Mouse (Mus musculus) stomach, postnatal 0 days (tissue): ENCODE data around the gene Mrpl44.

Experiments used
- CTCF ChIP-seq: IDR thresholded peaks from 2 replicates; pipeline ENCODE4 v1.5.1; 2016; ENCODE audit warnings: antibody characterized with exemption, low read depth, mild to moderate bottlenecking, moderate library complexity
- EP300 ChIP-seq: optimal IDR thresholded peaks from 2 replicates; pipeline ENCODE3; 2016; ENCODE audit warnings: antibody characterized with exemption

GRCm38 (mm10) chr1:79762282-79763250 is 13.3 kb upstream of the Mrpl44 start:
- TF ChIP-seq CTCF, result no peak
- no peak for TF ChIP-seq EP300
